Mouse (Mus musculus) 3134 (cell line): ENCODE measurements around the gene Usp25.

Experiments
- DNase-seq: peaks from one replicate; pipeline ENCODE4 v3.0.0-alpha.2; 2011; ENCODE audit warnings: low spot score; ENCODE audit not compliant: insufficient read length; ENCODE audit errors: extremely low read depth

Usp25 gene

GRCm38 (mm10) chr16:77128683-77129082 lies 115.2 kb downstream of the Usp25 start:
- DNase-seq, result peak; percentile 5

GRCm38 (mm10) chr16:77133055-77133454 lies 119.5 kb downstream of the Usp25 start:
- DNase-seq, result no peak

GRCm38 (mm10) chr16:77140651-77141050 lies 127.1 kb downstream of the Usp25 start:
- no peak for DNase-seq

- no peak for DNase-seq
Measured at GRCm38 (mm10) chr16:77146801-77147200, 133.3 kb downstream of the Usp25 start.

- no peak for DNase-seq
Measured at GRCm38 (mm10) chr16:77150338-77150737, 136.8 kb downstream of the Usp25 start.

- DNase-seq, result no peak
Measured at GRCm38 (mm10) chr16:77150884-77151283, 137.4 kb downstream of the Usp25 start.

- no peak for DNase-seq
Measured at GRCm38 (mm10) chr16:77152288-77152687, 138.8 kb downstream of the Usp25 start.

- DNase-seq, result no peak
Measured at GRCm38 (mm10) chr16:77153216-77153715, 139.8 kb downstream of the Usp25 start.

- DNase-seq, result no peak
Measured at GRCm38 (mm10) chr16:77153815-77154214, 140.3 kb downstream of the Usp25 start.

- DNase-seq, result no peak
Measured at GRCm38 (mm10) chr16:77154831-77155230, 141.3 kb downstream of the Usp25 start.
